Mouse (Mus musculus) right cerebral cortex, postnatal 4 days (tissue): Measurements from ENCODE around the gene Ctbs.

Source experiments
- DNase-seq: peaks from one replicate; pipeline ENCODE4 v3.0.0-alpha.2; 2022

Gene Ctbs

GRCm38 (mm10) chr3:146433681-146434350 is 15.8 kb upstream of the Ctbs start:
- DNase-seq, result no peak

- DNase-seq, result no peak
Measured at GRCm38 (mm10) chr3:146434686-146435085, 14.9 kb upstream of the Ctbs start.

- no peak for DNase-seq
Measured at GRCm38 (mm10) chr3:146435533-146435932, 14.1 kb upstream of the Ctbs start.

- no peak for DNase-seq
Measured at GRCm38 (mm10) chr3:146436114-146436513, 13.5 kb upstream of the Ctbs start.

- no peak for DNase-seq
Measured at GRCm38 (mm10) chr3:146440011-146440410, 9.6 kb upstream of the Ctbs start.

- DNase-seq, result no peak
Measured at GRCm38 (mm10) chr3:146440422-146440821, 9.2 kb upstream of the Ctbs start.

- no peak for DNase-seq
Measured at GRCm38 (mm10) chr3:146442484-146442883, 7.1 kb upstream of the Ctbs start.

- DNase-seq, result no peak
Measured at GRCm38 (mm10) chr3:146442936-146443335, 6.7 kb upstream of the Ctbs start.

- no peak for DNase-seq
Measured at GRCm38 (mm10) chr3:146443380-146443779, 6.2 kb upstream of the Ctbs start.

- DNase-seq, result no peak
Measured at GRCm38 (mm10) chr3:146444880-146445279, 4.7 kb upstream of the Ctbs start.

- no peak for DNase-seq
Measured at GRCm38 (mm10) chr3:146447156-146447555, 2.4 kb upstream of the Ctbs start.

GRCm38 (mm10) chr3:146447598-146447997 is 2.0 kb upstream of the Ctbs start:
- no peak for DNase-seq

GRCm38 (mm10) chr3:146448372-146448771 is 1.2 kb upstream of the Ctbs start:
- DNase-seq, result no peak

- no peak for DNase-seq
Measured at GRCm38 (mm10) chr3:146448969-146449368, 626 bp upstream of the Ctbs start.

- peak; percentile 89 for DNase-seq
Measured at GRCm38 (mm10) chr3:146450371-146450841, 811 bp downstream of the Ctbs start.

GRCm38 (mm10) chr3:146451375-146451774 is 1.8 kb downstream of the Ctbs start:
- DNase-seq, result no peak

GRCm38 (mm10) chr3:146462939-146463338 is 13.3 kb downstream of the Ctbs start:
- DNase-seq, result no peak

- DNase-seq, result no peak
Measured at GRCm38 (mm10) chr3:146469226-146469625, 19.6 kb downstream of the Ctbs start.

- DNase-seq, result no peak
Measured at GRCm38 (mm10) chr3:146472657-146473056, 23.1 kb downstream of the Ctbs start.

GRCm38 (mm10) chr3:146473741-146474140 is 24.1 kb downstream of the Ctbs start:
- no peak for DNase-seq

GRCm38 (mm10) chr3:146474428-146474827 is 24.8 kb downstream of the Ctbs start:
- no peak for DNase-seq

GRCm38 (mm10) chr3:146482044-146482443 is 32.4 kb downstream of the Ctbs start:
- no peak for DNase-seq

GRCm38 (mm10) chr3:146486464-146486863 is 36.9 kb downstream of the Ctbs start:
- DNase-seq, result no peak

GRCm38 (mm10) chr3:146494941-146495340 is 45.3 kb downstream of the Ctbs start:
- DNase-seq, result no peak

- no peak for DNase-seq
Measured at GRCm38 (mm10) chr3:146498989-146499388, 49.4 kb downstream of the Ctbs start.
